Comparison of ENCODE assay signal across 8 mouse cellular contexts in the genomic region with DNA sequence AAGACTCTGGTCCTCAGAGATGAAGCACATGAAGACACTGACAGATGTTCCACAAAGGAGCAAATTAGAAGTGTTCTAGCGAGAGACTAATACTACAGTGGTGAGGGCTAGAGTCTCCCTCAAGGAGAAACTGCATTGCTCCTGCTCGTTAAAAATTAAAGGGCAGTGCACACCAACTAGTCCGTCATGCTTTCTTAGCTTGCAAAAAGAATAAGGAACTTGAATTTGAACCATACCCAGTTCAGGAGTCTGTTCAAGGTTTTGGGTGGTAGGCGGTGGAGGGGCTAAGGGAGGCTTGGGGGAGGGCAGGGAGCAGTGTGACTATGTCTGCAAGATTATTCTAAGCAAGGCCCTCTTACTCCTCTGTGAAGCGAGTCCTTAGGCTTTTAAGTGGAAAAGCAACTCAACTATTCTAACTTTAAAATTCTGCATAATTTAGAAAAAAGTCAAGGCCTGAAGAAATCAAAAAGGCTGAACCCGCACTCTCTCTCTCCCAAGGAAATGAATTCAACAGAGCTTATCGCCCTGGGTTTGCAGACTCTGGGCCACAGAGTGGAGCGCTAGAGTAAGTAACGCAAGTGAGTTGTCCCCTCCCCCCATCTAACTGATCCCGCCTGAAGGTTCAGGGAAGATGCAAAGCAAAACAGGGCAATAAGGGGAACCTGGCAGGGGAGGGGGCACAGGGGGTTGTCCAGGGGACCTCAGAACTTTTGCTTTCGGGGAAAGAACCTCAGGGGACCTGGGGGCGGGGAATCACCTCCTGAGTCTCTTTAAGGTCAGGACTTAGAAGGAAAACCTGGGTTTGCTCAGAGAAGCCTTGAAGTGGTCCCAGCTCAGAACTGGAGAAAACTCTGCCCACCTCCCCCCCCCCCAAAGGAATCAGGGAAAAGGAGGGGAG. TPM values are rescaled to one million over a fixed set of nuclear protein-coding genes. Genes with fewer than 3 reads are reported as not detected.
DNase-seq lines count a peak whose midpoint lies in the region; ATAC-seq lines count a peak whose summit lies in the region.

No protein-coding gene starts in this region.

- H3K4me1 ChIP-seq in erythroblast, embryonic 14.5 days (ENCODE audit: control insufficient read depth), result peaks cover 70% of the 10 kb centered on the region
- peaks cover 32% of the 10 kb centered on the region for H3K4me1 ChIP-seq in forebrain, embryonic 13.5 days
- peaks cover 9% of the 10 kb centered on the region for H3K4me1 ChIP-seq in hindbrain, embryonic 11.5 days (replicated peaks; ENCODE audit: control insufficient read depth, insufficient read depth, low read length)
- peaks cover 77% of the 10 kb centered on the region for H3K4me1 ChIP-seq in liver, embryonic 13.5 days (replicated peaks)
- H3K4me1 ChIP-seq in neural tube, embryonic 12.5 days, result peaks cover 23% of the 10 kb centered on the region

- peak overlapping the region; percentile 90 for H3K4me2 ChIP-seq in forebrain, embryonic 13.5 days
- H3K4me2 ChIP-seq in hindbrain, embryonic 11.5 days (replicated peaks; ENCODE audit: low read depth, low read length), result peak overlapping the region; percentile 92
- H3K4me2 ChIP-seq in liver, embryonic 13.5 days, result peak overlapping the region; percentile 100
- peak overlapping the region; percentile 94 for H3K4me2 ChIP-seq in neural tube, embryonic 12.5 days (replicated peaks)

- H3K9me3 ChIP-seq in erythroblast, embryonic 14.5 days (ENCODE audit: control insufficient read depth, low read length), result no peaks in the 10 kb centered on the region
- no peaks in the 10 kb centered on the region for H3K9me3 ChIP-seq in forebrain, embryonic 13.5 days (replicated peaks)
- no peaks in the 10 kb centered on the region for H3K9me3 ChIP-seq in hindbrain, embryonic 11.5 days (ENCODE audit: control insufficient read depth, low read length)
- H3K9me3 ChIP-seq in liver, embryonic 13.5 days (replicated peaks), result no peaks in the 10 kb centered on the region
- no peaks in the 10 kb centered on the region for H3K9me3 ChIP-seq in neural tube, embryonic 12.5 days

- WGBS in forebrain, embryonic 13.5 days, result 18% methylated on average over 12 of the region's 12 CpGs
- WGBS in hindbrain, embryonic 11.5 days, result 18% methylated on average over 12 of the region's 12 CpGs
- WGBS in liver, embryonic 13.5 days (ENCODE audit: insufficient replicate concordance), result 15% methylated on average over 12 of the region's 12 CpGs
- 22% methylated on average over 12 of the region's 12 CpGs for WGBS in neural tube, embryonic 12.5 days

- peaks cover 46% of the 10 kb centered on the region for H3K27me3 ChIP-seq in erythroblast, embryonic 14.5 days (ENCODE audit: control insufficient read depth)
- H3K27me3 ChIP-seq in forebrain, embryonic 13.5 days, result peaks cover 65% of the 10 kb centered on the region
- peaks cover 33% of the 10 kb centered on the region for H3K27me3 ChIP-seq in hindbrain, embryonic 11.5 days (ENCODE audit: control insufficient read depth, insufficient read depth, low read length)
- peaks cover 33% of the 10 kb centered on the region for H3K27me3 ChIP-seq in liver, embryonic 13.5 days
- H3K27me3 ChIP-seq in neural tube, embryonic 12.5 days (replicated peaks), result peaks cover 38% of the 10 kb centered on the region

- peak overlapping the region; percentile 65; the same call in 1 of the 2 replicates for H3K9ac ChIP-seq in forebrain, embryonic 13.5 days
- H3K9ac ChIP-seq in hindbrain, embryonic 11.5 days (ENCODE audit: low read depth, low read length), result peak overlapping the region; percentile 34; the same call in 1 of the 2 replicates
- peak overlapping the region; percentile 75 for H3K9ac ChIP-seq in liver, embryonic 13.5 days
- peak overlapping the region; percentile 56; the same call in 1 of the 2 replicates for H3K9ac ChIP-seq in neural tube, embryonic 12.5 days

- no peak overlapping the region for H3K27ac ChIP-seq in forebrain, embryonic 13.5 days
- no peak overlapping the region for H3K27ac ChIP-seq in hindbrain, embryonic 11.5 days (ENCODE audit: low read depth, low read length)
- peak overlapping the region; percentile 48 for H3K27ac ChIP-seq in liver, embryonic 13.5 days
- H3K27ac ChIP-seq in neural tube, embryonic 12.5 days, result no peak overlapping the region

- no peaks in the 10 kb centered on the region for H3K36me3 ChIP-seq in erythroblast, embryonic 14.5 days (ENCODE audit: control insufficient read depth)
- no peaks in the 10 kb centered on the region for H3K36me3 ChIP-seq in forebrain, embryonic 13.5 days (ENCODE audit: poor library complexity, severe bottlenecking)
- H3K36me3 ChIP-seq in hindbrain, embryonic 11.5 days (ENCODE audit: control insufficient read depth, insufficient read depth, low read length), result no peaks in the 10 kb centered on the region
- H3K36me3 ChIP-seq in liver, embryonic 13.5 days, result no peaks in the 10 kb centered on the region
- no peaks in the 10 kb centered on the region for H3K36me3 ChIP-seq in neural tube, embryonic 12.5 days

- ATAC-seq in erythroblast, adult 5-6 weeks (replicated peaks; ENCODE audit: low FRiP score, poor library complexity, severe bottlenecking), result no peak
- ATAC-seq in forebrain, embryonic 13.5 days, result peak; percentile 17; the same call in 1 of the 2 replicates
- ATAC-seq in hindbrain, embryonic 11.5 days (ENCODE audit: low FRiP score), result peak; percentile 23; the same call in 1 of the 2 replicates
- 0 out of 2 replicates have a peak, but pooled peaks have one; percentile 27 for ATAC-seq in liver, embryonic 13.5 days (ENCODE audit: low read depth)
- ATAC-seq in neural tube, embryonic 12.5 days (ENCODE audit: low FRiP score, low read depth), result no peak; the same call in 1 of the 2 replicates

- peak; percentile 57 for DNase-seq in Muller cell, postnatal 12 days (ENCODE audit: inconsistent ontology term)
- peak; percentile 60 for DNase-seq in hindbrain, embryonic 11.5 days (ENCODE audit: low spot score)
- DNase-seq in liver, embryonic 13.5 days, result peak; percentile 42
- no peak for DNase-seq in layer of hippocampus, postnatal 14 days (ENCODE audit: low spot score in 2 of 2)

- peak overlapping the region; percentile 75 for H3K4me3 ChIP-seq in erythroblast, embryonic 14.5 days (replicated peaks)
- H3K4me3 ChIP-seq in forebrain, embryonic 13.5 days, result peak overlapping the region; percentile 51
- peak overlapping the region; percentile 44 for H3K4me3 ChIP-seq in hindbrain, embryonic 11.5 days (ENCODE audit: low read depth, low read length)
- H3K4me3 ChIP-seq in liver, embryonic 13.5 days (replicated peaks), result peak overlapping the region; percentile 74
- peak overlapping the region; percentile 45 for H3K4me3 ChIP-seq in neural tube, embryonic 12.5 days

RNA-seq across cellular contexts. Expression of a gene that starts 2.4 kb away (rescaled TPM):
- polyA plus RNA-seq in erythroblast, embryonic 14.5 days (2012), result 0.08 and 0.09 TPM in 2 replicates
- 4.8 and 13.6 TPM in 2 replicates for total RNA-seq in erythroblast, adult 5-6 weeks (2015; ENCODE audit: low replicate concordance)
- 2.0 and 3.7 TPM in 2 replicates for total RNA-seq in erythroblast, adult 5-6 weeks (2017; ENCODE audit: low replicate concordance)
- 0.36 and 0.37 TPM in 2 replicates for polyA plus RNA-seq in forebrain, embryonic 13.5 days (2015; fragmentation: Nextera tagmentation; extraction: Ambion mirVana)
- polyA plus RNA-seq in hindbrain, embryonic 11.5 days (2014; fragmentation: Nextera tagmentation; extraction: Ambion mirVana), result 0.97 and 1.0 TPM in 2 replicates
- polyA plus RNA-seq in liver, embryonic 13.5 days (2015; fragmentation: Nextera tagmentation; extraction: Ambion mirVana), result 2.2 and 2.4 TPM in 2 replicates
- polyA plus RNA-seq in neural tube, embryonic 12.5 days (2016; fragmentation: Nextera tagmentation; extraction: Ambion mirVana), result 2.7 and 3.0 TPM in 2 replicates
- total RNA-seq in layer of hippocampus, postnatal 14 days (2021), result 1 to 10 TPM in 1 of 2 experiments, under 1 TPM in 1; 0.74 to 1.1 TPM

RNA-seq across cellular contexts. Expression of a gene that starts 56.2 kb away (rescaled TPM):
- 0.21 and 1.0 TPM in 2 replicates for polyA plus RNA-seq in erythroblast, embryonic 14.5 days (2012)
- total RNA-seq in erythroblast, adult 5-6 weeks (2015; ENCODE audit: low replicate concordance), result 12.3 and 29.4 TPM in 2 replicates
- total RNA-seq in erythroblast, adult 5-6 weeks (2017; ENCODE audit: low replicate concordance), result 26.4 and 28.4 TPM in 2 replicates
- polyA plus RNA-seq in forebrain, embryonic 13.5 days (2015; fragmentation: Nextera tagmentation; extraction: Ambion mirVana), result 52.5 and 52.8 TPM in 2 replicates
- 50.6 and 52.1 TPM in 2 replicates for polyA plus RNA-seq in hindbrain, embryonic 11.5 days (2014; fragmentation: Nextera tagmentation; extraction: Ambion mirVana)
- 16.8 and 21.9 TPM in 2 replicates for polyA plus RNA-seq in liver, embryonic 13.5 days (2015; fragmentation: Nextera tagmentation; extraction: Ambion mirVana)
- polyA plus RNA-seq in neural tube, embryonic 12.5 days (2016; fragmentation: Nextera tagmentation; extraction: Ambion mirVana), result 52.1 and 52.5 TPM in 2 replicates
- total RNA-seq in layer of hippocampus, postnatal 14 days (2021), result 10 to 100 TPM; 53.2 to 64.4 TPM

Comparison
In these comparisons a context has a peak if more than half of its experiments do, and no peak if none do; other contexts are left out.
1. ATAC-seq: peak in forebrain, embryonic 13.5 days (single experiment), hindbrain, embryonic 11.5 days (single experiment) and liver, embryonic 13.5 days (single experiment); none in erythroblast, adult 5-6 weeks (single experiment) and neural tube, embryonic 12.5 days (single experiment).
2. DNase-seq: peak in Muller cell, postnatal 12 days (single experiment), hindbrain, embryonic 11.5 days (single experiment) and liver, embryonic 13.5 days (single experiment); none in layer of hippocampus, postnatal 14 days (0 of 2).
3. Peak in every context shown above with its lines, with median percentiles within 50 percentile points of each other: H3K4me3 ChIP-seq, H3K4me2 ChIP-seq and H3K9ac ChIP-seq.